Mouse (Mus musculus): ENCODE measurements at regions not wholly inside any gene's neighbourhood (a gene's known extent, or its start where the extent isn't known, plus 50 kb on each side); places are given as distances from the start of the nearest gene placed in this dataset.

DNA sequence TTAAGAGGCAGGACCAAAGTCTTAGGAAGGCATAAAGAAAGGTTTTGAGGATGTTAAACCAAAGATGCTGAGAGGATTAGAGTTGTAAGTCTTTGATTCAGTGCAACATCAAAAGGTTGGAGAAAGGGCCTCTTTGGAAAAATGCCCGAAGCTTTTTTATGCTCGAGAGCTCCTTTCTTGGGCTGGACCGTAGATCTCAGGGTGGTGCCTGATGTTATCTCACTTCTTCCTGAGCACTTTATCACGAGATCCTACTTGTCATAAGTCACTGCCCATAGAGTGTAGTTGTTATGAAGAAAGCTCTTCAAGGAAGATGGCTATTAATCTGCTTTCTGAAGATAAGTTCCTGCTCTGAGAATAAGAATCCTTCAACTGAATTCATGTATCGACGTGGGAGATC lies 147.0 kb downstream of the Arrdc4 start:
- TF ChIP-seq CTCF (IDR thresholded peaks at IDR 0.05; ENCODE audit: borderline replicate concordance, insufficient read depth, low read length) = no peak
- no peak for TF ChIP-seq POLR2A (IDR thresholded peaks at IDR 0.05; ENCODE audit: low read depth, low read length)
